Mouse (Mus musculus) brain, embryonic 18.5 days (tissue): ENCODE measurements at regions not wholly inside any gene's neighbourhood (a gene's known extent, or its start where the extent isn't known, plus 50 kb on each side); places are given as distances from the start of the nearest gene placed in this dataset.
"Not testable (repeated sequence)": the region's sequence is repeated elsewhere in the genome, so short reads cannot be mapped to it uniquely, and the experiment has no call there.

Experiments
- DNase-seq: peaks from one replicate; pipeline ENCODE4 v3.0.0-alpha.2; 2012; ENCODE audit warnings: low read depth, low spot score

DNA sequence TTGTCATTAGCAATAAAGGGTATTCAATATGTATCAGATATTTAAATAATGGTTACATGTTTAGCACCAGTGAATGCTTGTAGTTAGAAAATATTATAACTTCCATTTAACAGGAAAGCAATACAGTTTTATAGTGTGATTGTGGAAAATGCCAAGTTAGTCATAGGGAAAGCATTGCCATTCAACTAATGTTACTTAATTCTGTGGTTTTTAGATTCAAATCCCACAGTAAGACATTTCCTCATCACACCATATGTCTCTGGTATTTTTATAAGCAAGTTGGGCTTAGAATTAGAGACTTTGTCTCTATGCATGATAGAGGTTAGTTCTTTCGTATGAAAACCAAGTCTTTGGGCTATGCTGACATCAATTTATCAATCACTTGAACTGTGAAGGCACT is 133.0 kb downstream of the Prr30 start:
- DNase-seq: no peak

DNA sequence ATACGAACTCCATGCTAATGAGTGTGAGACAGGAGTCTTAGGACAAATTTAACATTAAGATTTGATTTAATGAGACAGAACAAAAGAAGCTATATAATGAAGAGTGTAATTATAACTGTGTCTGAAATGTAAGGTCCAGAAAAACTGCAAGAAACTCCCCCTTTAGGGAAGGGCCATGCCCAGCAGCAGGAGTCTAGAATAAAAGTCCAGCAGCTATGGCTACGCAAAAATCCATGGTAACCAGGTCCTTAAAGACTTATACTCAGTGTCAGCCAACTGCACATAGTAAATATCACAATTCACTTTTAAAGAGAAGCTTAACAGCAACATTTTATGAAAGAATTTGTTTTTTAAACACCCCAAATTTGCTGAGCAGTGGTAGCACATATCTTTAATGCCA is 143.3 kb downstream of the Prr30 start:
- DNase-seq: no peak

DNA sequence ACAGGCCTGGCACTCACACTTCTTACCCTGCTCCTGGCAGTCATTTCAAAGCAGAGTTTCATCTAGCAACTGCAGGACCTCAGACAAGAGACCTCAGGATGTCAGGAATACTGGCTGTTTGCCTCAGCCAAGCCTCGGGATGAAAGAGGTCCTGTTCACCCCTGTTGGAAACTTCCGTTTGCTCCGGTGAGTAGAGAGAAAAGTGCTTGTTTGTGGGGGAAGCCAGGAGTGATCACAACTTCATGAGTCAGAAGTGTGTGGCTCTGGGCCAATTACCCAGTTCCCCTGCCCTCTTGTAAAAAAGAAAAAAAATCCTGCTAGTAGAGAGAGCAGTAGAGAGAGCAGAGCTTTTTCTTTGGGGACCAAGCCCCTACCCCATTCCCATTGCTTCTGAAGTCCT is 144.2 kb downstream of the Prr30 start:
- DNase-seq: peak; percentile 46

DNA sequence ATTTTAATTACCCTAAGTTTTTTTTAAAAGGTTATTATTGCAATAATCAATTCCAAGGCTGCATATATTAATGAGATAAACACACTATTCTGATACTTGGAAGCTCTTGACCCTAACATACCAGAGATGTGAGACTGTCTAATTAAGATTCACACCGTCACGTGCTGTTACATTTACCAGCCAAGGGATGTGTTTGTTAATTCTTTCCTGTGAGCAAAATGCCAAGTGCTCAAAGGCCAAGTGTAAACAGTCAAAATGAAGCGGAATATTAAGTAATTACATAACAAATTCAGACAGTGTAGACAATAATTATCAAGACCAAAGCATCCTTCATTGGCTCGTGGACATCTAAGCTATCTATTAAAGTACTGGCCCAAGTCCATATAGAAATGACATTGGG is 145.3 kb downstream of the Prr30 start:
- DNase-seq: no peak

DNA sequence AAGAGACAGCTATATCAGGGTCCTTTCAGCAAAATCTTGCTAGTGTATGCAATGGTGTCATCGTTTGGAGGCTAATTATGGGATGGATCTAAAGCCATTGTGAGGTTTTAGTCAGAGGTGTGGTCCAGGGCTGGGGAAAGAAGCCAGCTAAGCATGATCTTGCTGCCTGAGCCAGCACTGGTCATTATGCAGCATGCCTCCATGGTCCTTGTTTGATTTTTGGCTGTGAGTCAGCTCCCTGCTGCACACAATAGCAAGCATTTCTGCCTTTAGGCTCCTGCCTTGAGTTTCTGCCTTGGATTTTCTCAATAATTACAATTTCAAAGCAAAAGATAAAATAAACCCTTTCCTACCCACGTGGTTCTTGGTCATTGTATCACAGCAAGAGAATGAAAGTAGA is 147.4 kb downstream of the Prr30 start:
- DNase-seq: no peak

DNA sequence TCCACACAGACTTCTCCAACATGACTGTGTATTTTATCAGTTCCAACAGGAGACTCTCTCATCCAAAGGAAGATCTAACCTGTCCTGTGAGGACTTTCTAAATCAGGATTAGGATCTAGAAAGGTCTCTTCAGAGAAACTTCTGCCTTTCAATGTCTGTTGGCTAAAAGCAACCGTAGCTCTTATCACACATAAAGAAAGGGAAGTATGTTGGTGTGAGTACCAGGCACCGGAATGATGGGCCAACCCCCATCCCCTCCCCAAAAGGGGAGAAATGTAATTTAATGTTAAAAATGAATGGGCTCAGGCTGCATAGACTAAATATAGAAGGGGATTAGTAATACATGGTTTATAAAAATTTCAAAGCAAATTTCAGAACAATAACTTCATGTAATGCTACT is 149.9 kb downstream of the Prr30 start:
- no peak for DNase-seq

DNA sequence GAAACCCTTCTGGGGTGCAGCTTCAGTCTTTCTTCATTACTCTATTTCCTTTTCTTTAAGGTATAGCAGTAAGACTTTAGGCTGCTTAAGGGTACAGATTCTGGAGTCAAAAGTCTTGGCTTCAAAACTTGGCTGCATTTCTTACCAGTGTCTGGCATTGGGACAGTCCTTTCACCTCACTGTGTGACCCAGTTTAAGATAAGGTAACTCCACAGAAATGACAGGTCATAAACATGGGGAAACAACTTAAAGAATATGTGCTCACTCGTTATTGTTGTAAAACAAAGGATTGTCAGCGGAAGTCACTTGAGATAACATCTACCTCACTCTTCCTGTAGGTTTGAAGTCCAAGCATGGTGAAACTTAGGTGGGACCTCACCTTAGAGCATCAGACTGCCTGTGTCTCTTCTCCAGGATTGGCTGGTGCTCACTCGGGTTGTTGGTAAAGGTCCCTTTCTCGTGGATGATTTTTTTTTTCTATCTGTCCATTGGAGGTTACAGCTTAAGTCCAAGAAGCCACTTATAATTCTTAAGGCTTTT is 150.4 kb downstream of the Prr30 start:
- DNase-seq: no peak

DNA sequence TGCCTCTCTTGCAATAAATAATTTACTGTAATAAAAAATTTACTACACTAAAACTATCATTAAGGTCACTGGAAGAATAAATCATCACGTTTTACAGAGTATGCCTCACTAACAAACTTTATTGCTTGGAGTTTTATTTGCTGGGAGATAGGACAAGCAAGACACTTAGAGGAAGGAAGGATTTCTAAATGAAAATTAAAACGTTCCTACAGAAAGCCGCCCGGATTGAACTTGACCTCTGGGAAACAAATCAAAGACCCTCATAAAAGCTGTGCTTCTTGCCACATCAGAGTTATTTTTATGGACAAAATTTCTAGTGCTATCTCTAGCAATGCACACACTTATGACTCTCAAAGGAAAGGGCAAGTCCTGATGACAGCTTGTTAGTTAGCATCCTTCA is 156.6 kb downstream of the Prr30 start:
- no peak for DNase-seq

DNA sequence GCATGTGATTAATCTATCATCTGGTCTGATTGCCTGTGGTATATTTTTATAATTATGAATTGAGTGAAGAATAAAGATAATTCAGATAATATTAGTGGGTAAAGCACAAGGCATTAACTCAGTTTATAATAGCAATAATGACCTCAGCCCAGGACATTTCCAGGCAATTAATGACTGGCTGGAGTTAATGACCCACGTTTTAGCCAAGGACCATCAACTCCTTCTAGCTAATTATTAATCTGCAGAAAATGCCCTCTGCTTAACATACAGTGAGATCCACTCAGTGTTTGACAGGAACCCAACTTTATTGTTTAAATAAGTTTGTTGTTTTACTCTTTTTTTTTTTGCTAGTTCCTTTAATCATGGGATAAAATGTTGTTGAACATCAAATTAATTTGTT is 199.1 kb downstream of the Prr30 start:
- no peak for DNase-seq

DNA sequence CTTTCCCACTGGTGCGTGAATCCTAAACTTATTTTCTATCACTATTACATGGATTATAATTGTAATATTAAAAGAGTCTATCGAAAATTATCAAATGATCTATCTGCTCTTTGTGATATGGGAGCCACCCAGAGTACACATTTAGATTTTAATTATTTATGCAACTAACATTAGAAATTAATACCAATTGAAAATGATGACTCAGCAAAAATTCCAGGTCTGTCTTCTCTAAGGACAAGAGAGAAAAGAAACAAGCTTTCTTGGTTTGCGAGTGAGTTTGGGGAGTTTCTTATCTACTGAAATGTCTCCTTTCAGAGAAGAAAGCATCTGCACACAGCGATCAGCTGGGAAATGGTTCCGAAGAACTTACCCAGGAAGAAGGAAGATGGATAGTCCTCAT is 219.4 kb downstream of the Prr30 start:
- DNase-seq: no peak

DNA sequence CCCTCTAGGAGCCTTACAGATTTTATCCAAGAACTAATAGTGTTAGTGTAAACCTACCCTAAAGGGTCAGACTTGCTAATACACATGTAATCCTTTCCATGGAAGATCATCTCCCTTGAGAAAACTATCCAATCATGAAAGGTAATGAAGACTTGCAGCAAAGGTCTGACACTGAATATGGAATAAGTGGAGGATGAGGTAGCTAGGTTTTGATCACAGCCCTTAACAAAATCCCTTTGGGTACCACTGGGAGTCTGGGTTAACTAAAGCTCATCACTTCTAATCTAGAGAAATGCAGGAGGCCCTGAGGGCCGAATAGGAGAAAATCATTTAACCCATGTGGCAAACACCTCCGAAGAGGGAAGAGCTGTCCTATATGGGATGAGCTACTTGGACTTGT is 221.6 kb downstream of the Prr30 start:
- no peak for DNase-seq

DNA sequence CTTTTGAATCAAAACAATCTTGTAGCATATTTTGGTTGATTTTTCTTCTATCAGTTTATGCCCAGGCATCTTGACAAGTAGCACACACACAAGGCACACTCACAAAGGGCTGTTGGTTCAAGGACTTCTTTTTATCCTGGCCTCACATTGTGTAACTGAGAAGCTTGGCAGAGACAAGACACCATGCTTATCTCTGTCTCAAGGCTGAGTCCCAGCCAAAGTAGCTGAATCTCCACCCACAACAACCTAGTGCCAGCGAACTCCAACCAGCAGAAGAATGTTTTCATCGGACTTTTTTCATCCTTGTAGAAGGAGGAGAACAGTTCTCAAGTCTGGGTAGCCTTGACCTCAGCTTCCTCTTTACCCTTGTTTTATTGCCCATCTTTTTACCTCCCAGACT is 229.2 kb downstream of the Prr30 start:
- DNase-seq: no peak

DNA sequence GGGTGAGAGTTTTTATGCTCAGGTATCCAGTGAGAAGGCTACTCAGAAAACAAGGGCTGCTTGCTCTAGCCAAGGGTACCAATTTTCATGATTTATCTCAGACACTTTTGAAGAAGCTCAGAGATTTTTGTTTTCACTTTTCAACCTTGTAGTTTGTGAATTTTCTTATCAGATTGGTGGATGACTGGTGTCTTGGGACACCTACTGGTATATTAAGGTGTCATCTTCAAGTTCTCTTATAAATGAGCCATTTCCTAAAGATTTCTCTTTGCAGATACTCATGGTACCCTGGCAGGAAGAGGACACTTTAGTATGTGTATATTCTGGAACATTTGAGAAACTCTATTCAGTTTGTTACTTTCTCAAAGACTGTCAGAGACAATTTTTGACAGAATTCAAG is 239.9 kb downstream of the Prr30 start:
- DNase-seq: no peak

DNA sequence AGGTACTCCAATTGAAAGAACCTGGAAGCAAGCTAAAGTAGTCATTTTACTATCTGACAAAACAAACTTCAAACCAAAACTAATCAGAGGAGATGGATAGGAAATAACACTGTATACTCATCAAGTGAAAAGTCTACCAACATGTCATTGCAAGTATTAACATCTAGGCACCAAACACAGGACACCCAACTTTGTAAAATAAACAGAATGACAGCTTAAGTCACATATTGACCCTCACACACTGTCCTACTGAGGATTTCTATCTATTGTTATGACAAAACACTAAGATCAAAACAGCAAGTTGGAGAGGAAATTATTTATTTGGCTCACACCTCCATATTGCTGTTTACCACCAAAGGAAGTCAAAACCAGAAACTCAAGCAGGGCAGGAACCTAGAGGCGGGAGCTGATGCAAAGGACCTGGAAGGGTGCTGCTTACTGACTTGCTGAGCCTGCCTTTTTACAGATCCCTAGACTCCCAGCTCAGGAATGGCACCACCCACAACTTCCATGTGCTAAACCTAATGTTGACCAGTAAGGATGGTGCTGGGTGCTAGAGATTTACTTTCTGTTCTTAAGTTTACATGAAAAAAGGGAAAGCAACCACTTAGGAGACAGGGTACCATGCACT is 244.2 kb downstream of the Prr30 start:
- no peak for DNase-seq

DNA sequence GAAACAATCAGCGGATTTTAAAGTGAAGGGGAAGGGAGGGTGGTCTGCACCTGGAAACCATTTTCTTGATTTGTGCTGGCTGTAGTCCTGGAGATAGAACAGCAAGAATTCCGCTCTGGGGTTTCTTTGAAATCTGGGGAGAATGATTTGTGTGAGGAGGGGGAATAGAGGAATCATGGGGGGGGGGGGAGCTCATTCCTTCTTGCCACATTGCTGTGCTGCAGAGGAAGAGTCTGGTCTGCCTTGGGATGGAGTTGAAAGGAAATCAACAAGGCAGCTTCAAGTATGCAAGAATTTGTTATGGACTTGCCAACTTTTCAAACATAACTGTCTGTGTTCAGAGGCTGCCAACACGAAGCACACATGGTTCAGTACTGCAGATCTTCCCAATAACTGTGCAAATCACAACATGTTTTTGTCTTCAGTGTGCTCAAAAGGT is 249.4 kb downstream of the Prr30 start:
- DNase-seq: no peak

DNA sequence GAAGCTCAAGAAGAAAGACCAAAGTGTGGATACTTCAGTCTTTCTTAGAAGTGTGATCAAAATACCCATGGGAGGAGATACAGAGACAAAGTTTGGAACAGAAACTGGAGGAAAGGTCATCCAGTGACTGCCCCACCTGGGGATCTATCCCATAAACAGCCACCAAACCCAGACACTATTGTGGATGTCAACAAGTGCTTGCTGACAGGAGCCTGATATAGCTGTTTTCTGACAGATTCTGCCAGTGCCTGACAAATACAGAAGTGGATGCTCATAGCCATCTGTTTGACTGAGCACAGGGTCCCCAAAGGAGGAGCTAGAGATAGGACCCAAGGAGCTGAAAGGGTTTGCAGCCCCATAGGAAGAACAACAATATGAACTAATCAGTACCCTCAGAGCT is 252.5 kb downstream of the Prr30 start:
- not testable (repeated sequence) for DNase-seq

DNA sequence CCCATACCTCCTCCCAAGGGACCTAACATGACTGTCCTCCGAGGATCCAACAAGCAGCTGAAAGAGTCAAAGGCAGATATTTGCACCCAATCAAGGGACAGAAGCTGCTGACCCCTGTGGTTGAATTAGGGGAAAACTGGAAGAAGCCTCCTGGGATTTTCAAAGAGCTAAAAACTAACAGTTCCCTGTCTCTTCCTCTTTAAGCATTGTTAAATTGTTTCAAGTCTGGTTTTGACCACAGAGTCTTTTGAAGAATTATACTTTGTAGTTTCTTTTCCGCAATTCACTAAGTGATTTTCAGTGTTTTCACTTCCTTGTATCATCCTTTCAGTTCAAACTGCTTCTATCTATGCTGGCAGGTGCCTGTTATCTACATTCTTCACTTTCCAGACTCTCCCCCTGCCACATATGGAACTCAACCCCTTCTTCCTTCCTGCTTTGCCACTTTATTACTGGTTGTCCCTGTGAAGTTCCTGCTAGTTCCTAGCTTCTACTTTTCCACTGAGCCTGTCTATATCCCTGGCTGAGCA is 262.7 kb downstream of the Prr30 start:
- DNase-seq: no peak

DNA sequence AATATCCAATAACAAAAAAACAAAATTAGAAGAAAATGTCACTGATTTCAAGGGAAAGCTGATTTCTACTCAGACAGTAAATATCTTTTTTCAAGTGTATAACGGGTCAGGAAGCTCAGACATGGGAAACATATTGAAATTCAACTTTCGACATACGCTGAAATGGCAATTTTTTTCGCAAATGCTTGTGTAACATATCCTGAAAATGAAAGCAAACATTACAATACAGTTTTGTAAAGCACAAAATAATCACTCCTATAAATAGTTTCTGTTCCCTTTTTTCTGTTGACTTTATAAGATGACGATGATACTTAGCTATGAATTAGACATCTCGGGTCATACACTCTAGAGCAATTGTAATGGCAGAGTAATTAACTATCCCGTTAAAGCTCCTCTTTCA is 265.6 kb downstream of the Prr30 start:
- no peak for DNase-seq

DNA sequence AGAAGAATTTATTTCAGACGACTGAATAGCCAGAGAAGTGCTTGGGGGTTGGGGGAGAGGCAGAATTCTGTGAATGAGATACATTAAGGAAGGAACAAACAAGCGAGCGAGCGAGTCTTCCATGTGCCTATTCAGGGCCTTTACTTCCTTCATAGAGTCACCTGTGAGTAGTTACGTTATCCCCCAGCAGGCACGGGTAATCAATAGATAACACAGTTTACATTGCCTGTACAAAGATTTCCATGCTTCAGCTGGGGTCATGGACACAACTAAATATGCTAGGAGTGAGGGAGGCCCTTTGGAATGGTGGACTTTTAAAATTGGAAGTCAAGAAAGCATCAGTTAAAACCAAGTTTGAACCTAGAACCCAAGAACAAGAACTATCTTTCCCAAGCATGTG is 275.2 kb downstream of the Prr30 start:
- no peak for DNase-seq

DNA sequence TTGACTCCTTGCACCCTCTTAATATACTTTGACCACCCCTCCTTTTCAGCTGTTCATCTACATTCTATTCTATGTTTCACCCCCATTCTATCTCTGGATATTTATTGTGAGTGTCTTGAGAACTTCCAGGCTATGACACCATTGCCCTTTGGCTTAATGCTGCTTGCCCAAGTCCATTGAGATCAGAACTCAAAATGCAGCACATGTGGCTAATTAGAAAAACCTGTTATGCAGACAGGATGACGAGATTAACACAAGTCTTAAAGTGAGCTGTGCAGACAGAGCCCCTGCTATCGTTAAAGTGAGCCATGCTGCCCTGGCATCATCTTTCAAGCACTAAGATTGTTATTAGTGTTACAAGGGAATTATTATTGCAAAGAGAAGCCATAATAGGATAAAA is 299.9 kb downstream of the Prr30 start:
- DNase-seq: no peak

DNA sequence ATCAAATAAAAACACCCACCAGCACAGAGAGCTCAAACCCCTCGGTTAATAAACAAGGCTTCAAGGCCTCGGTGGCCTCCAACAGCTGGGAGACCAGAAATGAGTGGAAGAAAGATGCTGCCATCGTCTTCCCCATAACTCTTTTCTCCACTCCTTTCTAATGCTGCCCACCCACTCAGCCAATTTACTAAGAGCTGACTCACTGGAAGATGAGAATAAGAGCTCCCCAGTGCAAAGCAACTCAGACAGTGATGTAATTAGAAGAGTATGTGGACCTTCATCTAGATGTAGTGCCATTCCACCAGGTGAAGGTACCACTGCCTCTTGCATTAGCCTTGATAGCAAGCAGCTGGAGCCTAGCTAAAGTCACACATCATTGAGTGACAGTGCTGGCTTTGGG is 301.1 kb downstream of the Prr30 start:
- DNase-seq: no peak

DNA sequence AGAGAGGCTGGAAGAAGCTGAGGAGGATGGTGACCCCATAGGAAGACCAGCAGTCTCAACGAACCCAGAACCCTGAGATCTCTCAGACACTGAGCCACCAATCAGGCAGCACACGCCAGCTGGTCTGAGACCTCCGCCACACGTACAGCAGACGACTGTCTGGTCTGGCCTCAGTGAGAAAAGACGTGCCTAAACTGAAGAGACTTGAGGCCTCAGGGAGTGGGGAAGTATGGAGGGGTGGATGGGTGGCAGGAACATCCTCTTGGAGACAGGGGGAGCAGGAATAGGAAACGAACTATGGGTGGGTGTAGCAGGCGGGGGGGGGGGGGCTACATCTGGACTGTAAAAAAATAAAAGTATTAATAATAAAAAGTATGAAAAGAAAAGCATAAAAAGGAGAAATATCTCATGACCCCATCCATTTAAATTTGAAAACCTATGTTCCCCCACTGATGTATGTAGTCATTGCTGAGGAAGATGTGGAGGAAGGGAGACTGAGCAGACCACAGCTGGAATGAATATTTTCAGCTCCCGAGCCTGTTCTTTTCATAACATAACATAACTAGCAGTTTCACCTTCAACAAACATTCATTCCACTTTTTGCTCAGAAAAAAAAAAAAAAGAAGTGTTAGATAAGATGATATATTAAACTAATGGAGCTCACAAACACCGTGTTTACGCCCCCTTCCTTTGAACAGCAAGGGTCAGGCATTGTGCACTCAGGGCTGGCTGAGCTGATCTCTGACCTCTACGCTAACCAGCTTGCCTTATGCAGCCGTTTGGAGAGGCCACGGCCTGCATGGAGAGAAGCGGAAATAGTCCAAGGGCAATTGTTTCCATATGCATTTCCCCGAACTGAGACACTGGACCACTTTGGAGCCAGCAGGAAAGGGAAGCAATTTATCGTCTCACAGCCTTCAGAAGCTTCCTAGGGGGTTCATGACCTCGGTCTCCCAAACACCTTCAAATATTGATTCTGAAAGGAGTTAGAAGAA is 310.7 kb downstream of the Prr30 start:
- DNase-seq: no peak

DNA sequence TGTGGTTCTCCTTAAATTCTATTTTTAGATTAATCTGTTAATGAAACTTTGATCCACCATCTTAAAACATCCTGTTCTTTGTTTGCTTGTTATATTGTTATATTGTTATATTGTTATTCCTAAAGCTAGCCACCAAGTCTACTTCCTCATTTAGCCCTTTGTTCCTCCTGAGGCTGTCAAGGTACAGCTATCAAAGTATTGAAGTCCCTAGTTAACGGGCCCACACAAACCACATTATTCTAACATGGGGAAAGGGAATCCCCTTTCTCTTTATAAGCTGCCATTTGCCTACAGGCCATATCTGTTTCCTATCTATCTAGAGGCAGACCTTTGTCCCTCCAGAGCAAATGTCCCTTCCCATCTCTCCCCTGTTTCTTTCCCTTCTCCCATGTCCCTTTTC is 317.0 kb downstream of the Prr30 start:
- no peak for DNase-seq
